Mouse (Mus musculus) thymus, postnatal 36 days (tissue): Measurements from ENCODE around the gene Trpm6.

Source experiments
- DNase-seq, 2 experiments: peaks; one replicate each; pipeline ENCODE4 v3.0.0; 2022; ENCODE audit warnings: mixed read lengths in 2 of 2

The Trpm6 gene

GRCm38 (mm10) chr19:18749598-18750339 is at the start of gene Trpm6:
Gene Trpm6, plus strand, starts transcription at chr19:18749983.
- peak in 1 of 2 experiments; percentile 2 for DNase-seq

- no peak for DNase-seq
Measured at GRCm38 (mm10) chr19:18708101-18708500, 41.7 kb upstream of the Trpm6 start.

- DNase-seq: no peak
Measured at GRCm38 (mm10) chr19:18710903-18711302, 38.9 kb upstream of the Trpm6 start.

- DNase-seq: no peak
Measured at GRCm38 (mm10) chr19:18711589-18711988, 38.2 kb upstream of the Trpm6 start.

- no peak for DNase-seq
Measured at GRCm38 (mm10) chr19:18712153-18712865, 37.5 kb upstream of the Trpm6 start.

GRCm38 (mm10) chr19:18712866-18713300 is 36.9 kb upstream of the Trpm6 start, which contains the start of gene D030056L22Rik:
Gene D030056L22Rik, plus strand, starts transcription at chr19:18713193.
- peak; percentile 98 to 99 for DNase-seq

- peak; percentile 58 to 70 for DNase-seq
Measured at GRCm38 (mm10) chr19:18713357-18713756, 36.4 kb upstream of the Trpm6 start.

- DNase-seq: peak; percentile 47 to 54
Measured at GRCm38 (mm10) chr19:18716374-18716773, 33.4 kb upstream of the Trpm6 start.

- no peak for DNase-seq
Measured at GRCm38 (mm10) chr19:18720337-18720736, 29.4 kb upstream of the Trpm6 start.

- no peak for DNase-seq
Measured at GRCm38 (mm10) chr19:18725186-18725585, 24.6 kb upstream of the Trpm6 start.

GRCm38 (mm10) chr19:18730255-18730654 is 19.5 kb upstream of the Trpm6 start:
- no peak for DNase-seq

- DNase-seq: no peak
Measured at GRCm38 (mm10) chr19:18731077-18731476, 18.7 kb upstream of the Trpm6 start.

- DNase-seq: no peak
Measured at GRCm38 (mm10) chr19:18735901-18736300, 13.9 kb upstream of the Trpm6 start.

- no peak for DNase-seq
Measured at GRCm38 (mm10) chr19:18739146-18739545, 10.6 kb upstream of the Trpm6 start.

GRCm38 (mm10) chr19:18743946-18744345 is 5.8 kb upstream of the Trpm6 start:
- DNase-seq: no peak

- no peak for DNase-seq
Measured at GRCm38 (mm10) chr19:18746576-18747340, 3.0 kb upstream of the Trpm6 start.

GRCm38 (mm10) chr19:18747379-18747778 is 2.4 kb upstream of the Trpm6 start:
- DNase-seq: no peak

- DNase-seq: no peak
Measured at GRCm38 (mm10) chr19:18757191-18757590, 7.4 kb downstream of the Trpm6 start.

GRCm38 (mm10) chr19:18757706-18758105 is 7.9 kb downstream of the Trpm6 start:
- DNase-seq: no peak

- no peak for DNase-seq
Measured at GRCm38 (mm10) chr19:18758269-18758668, 8.5 kb downstream of the Trpm6 start.

- DNase-seq: no peak
Measured at GRCm38 (mm10) chr19:18758916-18759315, 9.1 kb downstream of the Trpm6 start.

GRCm38 (mm10) chr19:18766399-18766798 is 16.6 kb downstream of the Trpm6 start:
- no peak for DNase-seq

GRCm38 (mm10) chr19:18771048-18771447 is 21.3 kb downstream of the Trpm6 start:
- no peak for DNase-seq
